Mouse (Mus musculus) gastrocnemius, postnatal 4 days (tissue): Measurements from ENCODE around the gene Akt1. TPM values are rescaled to one million over a fixed set of nuclear protein-coding genes. Genes with fewer than 3 reads are reported as not detected.

ENCODE experiments used
- microRNA-seq: library from miRNA; unstranded; fragments of <30 nt; microRNA quantifications from one replicate; pipeline ENCODE4 v1.2.0, GENCODE M21; 2021
- total RNA-seq, 2 experiments: library from RNA; stranded (reverse); gene quantifications; 2 replicates each; pipeline ENCODE4 v1.2.3; 2021

Gene Akt1
- total RNA-seq, 2 experiments from 2014 or later: 258 to 259 TPM

Small RNAs within 50 kb of the gene (microRNA-seq; reads per million reads assigned to microRNA genes)
- 1.3 reads per million for gene Mir6939

Other genes starting within 250 kb of the Akt1 start
- 1 to 10 TPM; 4.6 to 8.3 TPM for gene A530016L24Rik, start 185.4 kb downstream of the Akt1 start, total RNA-seq
- gene Tmem179, start 158.1 kb downstream of the Akt1 start, total RNA-seq: under 1 TPM; 0.15 to 0.26 TPM
- 10 to 100 TPM; 21.2 to 24.0 TPM for gene Inf2, start 86.1 kb downstream of the Akt1 start, total RNA-seq
- 100 to 1,000 TPM; 221 to 269 TPM for gene Adssl1, start 54.8 kb downstream of the Akt1 start, total RNA-seq
- 10 to 100 TPM; 42.9 to 43.8 TPM for gene Siva1, start 30.2 kb downstream of the Akt1 start, total RNA-seq
- 1 to 10 TPM; 2.2 to 3.1 TPM for gene Zbtb42, start 3.9 kb upstream of the Akt1 start, total RNA-seq
- gene Cep170b, start 45.6 kb upstream of the Akt1 start, total RNA-seq: 10 to 100 TPM; 10.2 to 11.4 TPM
- gene Pld4, start 85.8 kb upstream of the Akt1 start, total RNA-seq: 10 to 100 TPM; 12.5 TPM
- gene Ahnak2, start 127.8 kb upstream of the Akt1 start, total RNA-seq: 10 to 100 TPM; 26.7 to 32.1 TPM
- 1 to 10 TPM in 1 of 2 experiments, under 1 TPM in 1; 0.96 to 1.4 TPM for gene Clba1, start 134.1 kb upstream of the Akt1 start, total RNA-seq
- gene Cdca4, start 154.5 kb upstream of the Akt1 start, total RNA-seq: 10 to 100 TPM; 17.1 to 20.6 TPM
- under 1 TPM; 0.10 to 0.18 TPM for gene Gpr132, start 193.3 kb upstream of the Akt1 start, total RNA-seq